Mouse (Mus musculus): ENCODE data around the gene Stat5b.

- TF ChIP-seq GATA1 (IDR thresholded peaks at IDR 0.05; ENCODE audit: low read length) (no peak), TAL1 (IDR thresholded peaks at IDR 0.05; ENCODE audit: low read length) (no peak)
Measured at GRCm38 (mm10) chr11:100887764-100888163, 37.2 kb upstream of the Stat5b start.

Data from erythroblast, embryonic 14.5 days (primary cell).